Mouse (Mus musculus): ENCODE results near the gene Bloc1s3. TPM values are rescaled to one million over a fixed set of nuclear protein-coding genes. Genes with fewer than 3 reads are reported as not detected.
A peak's percentile ranks its signal among the peaks of the same experiment; 100 is the strongest.

Gene Bloc1s3
- polyA plus RNA-seq, 1 experiment from 2014 or later, result 3.5 TPM

DNA sequence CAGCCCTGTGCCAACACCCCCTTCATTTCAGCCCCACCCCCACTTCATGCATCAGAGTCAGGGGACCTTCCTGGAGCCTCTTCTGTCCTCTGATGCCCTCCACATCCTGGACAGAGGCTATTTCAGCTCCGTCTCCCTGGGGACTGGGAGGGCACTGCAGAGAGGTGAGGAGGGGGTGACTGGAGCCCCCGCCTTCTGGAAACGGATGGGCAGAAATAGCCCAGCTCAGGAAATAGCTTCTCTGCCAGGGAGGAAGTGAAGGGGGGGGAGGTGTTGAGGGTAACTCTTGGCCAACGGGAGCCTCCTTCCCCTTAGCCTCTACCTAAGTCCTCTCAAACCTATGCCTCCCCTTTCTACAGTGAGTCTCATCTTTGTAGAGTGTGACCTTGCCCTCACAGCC lies 35.8 kb downstream of the Bloc1s3 start:
- H3K4me3 ChIP-seq (ENCODE audit: low read length), result no peak overlapping the region
- peaks cover 3% of the 10 kb centered on the region; the same call in 1 of the 2 replicates for H3K9me3 ChIP-seq (ENCODE audit: control insufficient read depth, low read length)
- peaks cover 47% of the 10 kb centered on the region for H3K27me3 ChIP-seq (replicated peaks; ENCODE audit: control insufficient read depth, insufficient read depth, low read length)
- no peak overlapping the region for H3K9ac ChIP-seq (ENCODE audit: low read depth, low read length)
- WGBS, result 65% methylated on average over 4 of the region's 4 CpGs
- no peak overlapping the region for H3K27ac ChIP-seq (ENCODE audit: low read depth, low read length)
- peaks cover 8% of the 10 kb centered on the region for H3K4me1 ChIP-seq (ENCODE audit: control insufficient read depth, insufficient read depth, low read depth, low read length)
- H3K36me3 ChIP-seq (ENCODE audit: control insufficient read depth, insufficient read depth, low read length), result no peaks in the 10 kb centered on the region
- H3K4me2 ChIP-seq (ENCODE audit: low read length), result no peak overlapping the region
- ATAC-seq, result no peak

DNA sequence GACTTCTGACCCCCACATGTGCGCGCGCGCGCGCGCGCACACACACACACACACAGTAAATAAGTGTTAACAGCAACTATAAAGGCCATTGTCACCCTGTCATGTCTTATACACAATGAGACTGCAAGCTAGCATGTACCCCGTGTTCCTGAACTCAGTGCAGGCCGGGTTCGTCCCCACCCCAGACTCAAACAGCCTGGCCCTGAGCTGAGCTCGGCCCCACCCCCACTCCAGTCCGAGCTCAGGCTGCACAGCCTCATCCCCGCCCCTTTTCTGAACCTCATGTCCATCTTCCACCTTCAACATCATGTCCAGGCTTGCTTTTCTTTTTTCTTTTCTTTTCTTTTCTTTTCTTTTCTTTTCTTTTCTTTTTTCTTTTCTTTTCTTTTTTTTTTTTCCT lies 37.9 kb downstream of the Bloc1s3 start:
- Histone ChIP-seq H3K36me3 (ENCODE audit: control insufficient read depth, insufficient read depth, low read length) (no peaks in the 10 kb centered on the region), H3K4me3 (ENCODE audit: low read length) (no peak overlapping the region)
- no peak for ATAC-seq

DNA sequence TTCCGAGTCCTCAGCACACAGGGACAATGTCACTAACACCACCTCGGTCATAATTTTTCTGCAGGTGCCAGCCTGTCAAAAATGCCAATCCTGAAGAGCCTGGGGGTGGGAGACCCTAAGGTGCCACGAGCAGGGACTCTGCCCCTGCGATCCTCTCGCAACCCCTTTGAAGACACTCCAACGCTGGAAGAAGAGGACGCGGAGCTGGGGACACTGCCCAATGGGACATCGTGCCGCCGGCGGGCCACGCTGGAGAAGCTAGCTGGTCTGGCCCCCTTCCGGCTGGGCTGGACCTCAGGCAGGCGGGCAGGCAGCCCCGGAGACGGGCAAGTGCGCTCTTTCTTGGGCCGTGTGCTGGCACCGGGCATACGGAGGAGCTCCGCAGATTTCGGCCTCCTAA lies 38.8 kb downstream of the Bloc1s3 start:
- Histone ChIP-seq H3K27ac (ENCODE audit: low read depth, low read length) (no peak overlapping the region), H3K36me3 (ENCODE audit: control insufficient read depth, insufficient read depth, low read length) (no peaks in the 10 kb centered on the region), H3K27me3 (replicated peaks; ENCODE audit: control insufficient read depth, insufficient read depth, low read length) (peaks cover 43% of the 10 kb centered on the region), H3K4me3 (ENCODE audit: low read length) (no peak overlapping the region; the same call in 1 of the 2 replicates), H3K4me2 (ENCODE audit: low read length) (no peak overlapping the region), H3K9ac (ENCODE audit: low read depth, low read length) (no peak overlapping the region), H3K9me3 (ENCODE audit: control insufficient read depth, low read length) (peaks cover 3% of the 10 kb centered on the region; the same call in 1 of the 2 replicates), H3K4me1 (ENCODE audit: control insufficient read depth, insufficient read depth, low read depth, low read length) (peaks cover 8% of the 10 kb centered on the region)
- WGBS, result 15% methylated on average over 22 of the region's 23 CpGs
- ATAC-seq, result no peak

More for the DNA sequence above, 37.9 kb downstream of the Bloc1s3 start:
- no peak overlapping the region for H3K4me2 ChIP-seq (ENCODE audit: low read length)
- peaks cover 8% of the 10 kb centered on the region for H3K4me1 ChIP-seq (ENCODE audit: control insufficient read depth, insufficient read depth, low read depth, low read length)
- H3K27ac ChIP-seq (ENCODE audit: low read depth, low read length), result no peak overlapping the region
- 17% methylated on average over 14 of the region's 14 CpGs for WGBS
- peaks cover 40% of the 10 kb centered on the region for H3K27me3 ChIP-seq (replicated peaks; ENCODE audit: control insufficient read depth, insufficient read depth, low read length)
- H3K9me3 ChIP-seq (ENCODE audit: control insufficient read depth, low read length), result peaks cover 3% of the 10 kb centered on the region; the same call in 1 of the 2 replicates
- no peak overlapping the region for H3K9ac ChIP-seq (ENCODE audit: low read depth, low read length)

DNA sequence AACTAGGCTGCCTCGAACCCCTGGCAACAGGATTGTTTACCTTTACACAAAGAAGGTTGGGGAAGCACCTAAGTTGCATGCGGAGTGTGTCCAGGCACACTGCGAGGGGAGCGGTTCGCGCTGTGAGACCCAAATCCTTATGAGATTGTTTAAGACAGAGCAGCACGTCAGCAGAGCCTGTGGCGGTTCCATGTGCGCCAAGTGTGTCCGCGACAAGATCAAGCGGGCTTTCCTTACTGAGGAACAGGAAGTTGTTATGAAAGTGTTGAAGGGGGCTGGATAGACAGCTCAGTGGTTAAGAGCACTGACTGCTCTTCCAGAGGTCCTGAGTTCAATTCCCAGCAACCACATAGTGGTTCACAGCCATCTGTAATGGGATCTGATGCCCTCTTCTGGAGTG lies 39.9 kb downstream of the Bloc1s3 start:
- no peaks in the 10 kb centered on the region for H3K36me3 ChIP-seq (ENCODE audit: control insufficient read depth, insufficient read depth, low read length)
- peaks cover 45% of the 10 kb centered on the region for H3K27me3 ChIP-seq (replicated peaks; ENCODE audit: control insufficient read depth, insufficient read depth, low read length)
- ATAC-seq, result no peak
- H3K9me3 ChIP-seq (ENCODE audit: control insufficient read depth, low read length), result peaks cover 3% of the 10 kb centered on the region; the same call in 1 of the 2 replicates
- no peak overlapping the region for H3K27ac ChIP-seq (ENCODE audit: low read depth, low read length)
- 67% methylated on average over 12 of the region's 12 CpGs for WGBS
- H3K4me2 ChIP-seq (ENCODE audit: low read length), result no peak overlapping the region
- no peak overlapping the region for H3K9ac ChIP-seq (ENCODE audit: low read depth, low read length)
- H3K4me3 ChIP-seq (ENCODE audit: low read length), result no peak overlapping the region
- H3K4me1 ChIP-seq (ENCODE audit: control insufficient read depth, insufficient read depth, low read depth, low read length), result peaks cover 5% of the 10 kb centered on the region; the same call in 1 of the 2 replicates

DNA sequence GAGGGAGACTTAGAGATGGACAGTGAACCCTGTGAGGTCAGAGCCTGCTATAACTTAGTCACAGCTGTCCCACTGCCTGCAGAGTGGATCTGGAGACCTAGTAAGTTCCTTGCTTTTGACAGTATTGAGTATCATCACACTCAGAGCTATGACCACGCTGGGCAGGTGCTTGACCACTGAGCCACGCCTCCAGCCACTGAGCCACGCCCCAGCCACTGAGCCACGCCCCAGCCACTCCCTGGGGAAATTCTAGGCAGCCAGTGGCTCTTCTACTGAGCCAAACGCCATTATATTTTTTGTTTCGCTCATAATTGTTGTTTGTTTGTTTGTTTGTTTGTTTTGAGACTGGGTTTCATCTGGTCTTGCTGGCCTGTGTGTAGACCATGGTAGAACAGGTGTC lies 40.5 kb downstream of the Bloc1s3 start:
- Histone ChIP-seq H3K27ac (ENCODE audit: low read depth, low read length) (no peak overlapping the region), H3K4me2 (ENCODE audit: low read length) (no peak overlapping the region), H3K36me3 (ENCODE audit: control insufficient read depth, insufficient read depth, low read length) (no peaks in the 10 kb centered on the region), H3K9ac (ENCODE audit: low read depth, low read length) (no peak overlapping the region), H3K4me3 (ENCODE audit: low read length) (no peak overlapping the region), H3K9me3 (ENCODE audit: control insufficient read depth, low read length) (peaks cover 3% of the 10 kb centered on the region; the same call in 1 of the 2 replicates), H3K4me1 (ENCODE audit: control insufficient read depth, insufficient read depth, low read depth, low read length) (peaks cover 5% of the 10 kb centered on the region; the same call in 1 of the 2 replicates), H3K27me3 (replicated peaks; ENCODE audit: control insufficient read depth, insufficient read depth, low read length) (peaks cover 42% of the 10 kb centered on the region)
- 43% methylated on average over 6 of the region's 6 CpGs for WGBS
- no peak for ATAC-seq

DNA sequence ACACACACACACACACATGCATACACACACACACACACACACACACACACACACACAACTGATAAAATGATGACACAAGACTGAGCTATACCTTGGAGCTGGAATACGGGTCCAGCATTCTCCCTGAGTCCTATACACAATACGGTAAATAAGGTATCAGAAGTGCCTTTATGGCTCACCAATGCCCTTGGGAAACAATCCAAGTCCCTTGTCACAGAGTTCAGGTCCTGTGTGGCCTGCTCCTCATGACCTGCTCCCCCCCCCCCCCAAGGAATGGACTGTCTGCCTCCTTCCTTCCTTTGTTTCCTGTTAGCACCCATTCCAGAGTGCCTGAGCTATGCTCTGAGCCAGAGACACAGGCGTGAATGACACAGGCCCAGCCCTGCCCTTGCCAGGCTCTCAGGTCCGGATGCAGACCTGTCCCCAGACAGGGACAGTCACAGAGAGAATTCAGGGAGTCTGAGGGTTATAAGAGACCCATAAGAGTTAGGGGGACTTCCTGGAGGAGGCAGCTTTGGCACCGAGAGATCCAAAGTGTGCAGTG lies 41.5 kb downstream of the Bloc1s3 start:
- 67% methylated on average over 5 of the region's 5 CpGs for WGBS
- no peaks in the 10 kb centered on the region for H3K9me3 ChIP-seq (ENCODE audit: control insufficient read depth, low read length)
- no peak for ATAC-seq
- H3K27ac ChIP-seq (ENCODE audit: low read depth, low read length), result no peak overlapping the region
- H3K27me3 ChIP-seq (replicated peaks; ENCODE audit: control insufficient read depth, insufficient read depth, low read length), result peaks cover 32% of the 10 kb centered on the region
- H3K4me3 ChIP-seq (ENCODE audit: low read length), result no peak overlapping the region
- no peaks in the 10 kb centered on the region for H3K36me3 ChIP-seq (ENCODE audit: control insufficient read depth, insufficient read depth, low read length)
- H3K4me2 ChIP-seq (ENCODE audit: low read length), result no peak overlapping the region
- no peak overlapping the region for H3K9ac ChIP-seq (ENCODE audit: low read depth, low read length)
- peaks cover 5% of the 10 kb centered on the region; the same call in 1 of the 2 replicates for H3K4me1 ChIP-seq (ENCODE audit: control insufficient read depth, insufficient read depth, low read depth, low read length)

DNA sequence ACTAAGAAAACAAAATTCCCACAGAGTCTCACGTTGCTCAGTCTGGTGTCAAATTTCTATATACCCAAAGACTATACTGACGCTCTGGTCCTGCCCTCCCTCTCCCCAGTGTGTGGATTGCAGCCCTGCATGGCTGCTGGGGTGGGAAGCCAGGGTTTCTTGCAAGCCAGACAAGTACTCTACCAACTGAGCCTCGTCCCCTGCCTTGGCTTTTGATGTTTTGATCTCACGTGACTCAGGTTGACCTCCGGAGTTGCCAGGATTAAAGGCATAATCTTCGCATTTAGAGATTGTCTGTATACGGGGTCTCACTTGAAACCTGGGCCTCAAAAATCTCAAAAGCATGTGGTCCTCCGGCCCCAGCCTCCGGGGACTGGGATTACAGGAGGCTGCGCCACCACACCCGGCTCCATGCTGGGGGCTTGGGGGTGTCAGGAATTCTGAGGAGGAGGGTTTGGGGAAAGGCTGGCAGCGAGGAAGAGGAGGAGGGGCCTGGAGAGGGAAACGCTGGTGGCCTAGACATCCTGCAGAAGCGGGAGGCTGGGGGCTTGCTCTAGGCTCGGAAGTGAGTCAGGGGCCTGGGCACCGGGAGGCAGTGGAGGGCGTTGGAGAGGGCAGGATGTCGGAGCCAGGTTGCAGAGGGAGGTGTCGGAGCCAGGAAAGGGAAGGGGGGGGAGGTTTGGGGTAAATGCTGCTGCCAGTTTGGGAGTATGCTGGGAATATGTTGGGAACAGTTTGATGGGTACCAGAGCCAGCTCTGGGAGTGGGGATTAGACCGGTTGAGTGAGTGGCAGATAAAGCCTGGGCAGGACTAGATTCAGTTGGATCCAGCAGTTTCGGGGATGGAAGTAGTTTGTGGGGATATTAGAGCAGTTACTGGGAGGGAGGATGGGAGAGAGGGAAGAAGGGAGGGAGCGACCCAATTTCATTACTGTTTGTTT lies 43.5 kb downstream of the Bloc1s3 start:
- peaks cover 5% of the 10 kb centered on the region for H3K4me1 ChIP-seq (ENCODE audit: control insufficient read depth, insufficient read depth, low read depth, low read length)
- no peaks in the 10 kb centered on the region for H3K9me3 ChIP-seq (ENCODE audit: control insufficient read depth, low read length)
- ATAC-seq, result no peak
- 13% methylated on average over 22 of the region's 22 CpGs for WGBS
- peak overlapping the region; percentile 39; the same call in 1 of the 2 replicates for H3K9ac ChIP-seq (ENCODE audit: low read depth, low read length)
- no peak overlapping the region for H3K4me2 ChIP-seq (ENCODE audit: low read length)
- H3K27ac ChIP-seq (ENCODE audit: low read depth, low read length), result no peak overlapping the region
- H3K27me3 ChIP-seq (replicated peaks; ENCODE audit: control insufficient read depth, insufficient read depth, low read length), result peaks cover 17% of the 10 kb centered on the region
- no peaks in the 10 kb centered on the region for H3K36me3 ChIP-seq (ENCODE audit: control insufficient read depth, insufficient read depth, low read length)
- no peak overlapping the region for H3K4me3 ChIP-seq (ENCODE audit: low read length)

DNA sequence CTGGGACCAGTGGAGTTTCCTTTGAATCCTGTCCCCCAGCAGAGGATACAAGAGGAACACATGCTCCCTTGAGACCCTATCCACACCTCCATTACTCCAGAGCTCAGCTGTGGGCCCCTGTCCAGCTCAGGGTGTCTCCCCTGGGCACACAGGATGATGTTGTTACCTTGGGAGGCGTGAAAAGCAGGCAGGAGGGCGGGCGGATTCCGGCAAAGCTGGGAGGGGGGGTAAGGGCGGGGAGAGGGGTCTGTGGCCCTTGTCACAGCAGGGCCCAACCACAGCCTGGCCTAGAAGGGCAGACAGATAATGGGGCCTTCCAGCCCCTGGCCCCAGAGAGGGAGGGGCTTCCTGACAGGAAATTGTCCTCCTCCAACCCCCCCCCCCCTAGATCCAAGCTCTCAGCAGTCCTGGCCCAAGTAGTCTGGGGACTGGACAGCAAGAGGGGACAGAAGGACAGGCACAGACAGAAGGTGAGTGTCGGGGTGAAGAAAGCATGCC lies 45.2 kb downstream of the Bloc1s3 start, which contains the start of gene Exoc3l2:
Gene Exoc3l2, plus strand, starts transcription at position 448 of the 498 bp plus-strand sequence.
- no peaks in the 10 kb centered on the region for H3K36me3 ChIP-seq (ENCODE audit: control insufficient read depth, insufficient read depth, low read length)
- peaks cover 5% of the 10 kb centered on the region for H3K4me1 ChIP-seq (ENCODE audit: control insufficient read depth, insufficient read depth, low read depth, low read length)
- H3K4me2 ChIP-seq (ENCODE audit: low read length), result no peak within 1 kb of the TSS
- no peak within 1 kb of the TSS for H3K27ac ChIP-seq (ENCODE audit: low read depth, low read length)
- no peak for ATAC-seq
- WGBS, result 22% methylated on average over 6 of the region's 6 CpGs
- no peak within 1 kb of the TSS for H3K9ac ChIP-seq (ENCODE audit: low read depth, low read length)
- no peaks in the 10 kb centered on the region for H3K9me3 ChIP-seq (ENCODE audit: control insufficient read depth, low read length)
- H3K27me3 ChIP-seq (replicated peaks; ENCODE audit: control insufficient read depth, insufficient read depth, low read length), result 0 out of 2 replicates have a peak, but pooled peaks cover 10% of the 10 kb centered on the region
- H3K4me3 ChIP-seq (ENCODE audit: low read length), result no peak within 1 kb of the TSS

DNA sequence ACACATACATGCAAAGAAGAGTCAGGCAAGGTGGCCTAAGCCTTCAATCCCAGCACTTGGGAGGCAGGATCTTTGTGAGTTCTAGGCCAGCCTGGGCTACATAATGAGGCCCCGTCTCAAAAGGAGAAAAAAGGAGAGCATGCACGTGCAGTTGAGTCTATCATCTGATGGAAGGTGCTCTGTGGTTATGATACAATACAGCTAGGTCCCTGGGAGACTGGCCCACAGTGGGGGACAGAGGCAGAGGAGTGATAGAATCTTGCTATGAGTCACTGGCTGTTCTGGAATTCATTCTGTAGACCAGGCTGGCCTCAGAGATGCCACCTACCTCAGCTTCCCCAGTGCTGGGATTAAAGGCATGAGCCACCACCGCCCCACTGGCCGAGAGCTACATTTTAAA lies 45.7 kb downstream of the Bloc1s3 start:
- Histone ChIP-seq H3K4me2 (ENCODE audit: low read length) (no peak overlapping the region), H3K4me3 (ENCODE audit: low read length) (no peak overlapping the region), H3K9me3 (ENCODE audit: control insufficient read depth, low read length) (no peaks in the 10 kb centered on the region), H3K27me3 (replicated peaks; ENCODE audit: control insufficient read depth, insufficient read depth, low read length) (0 out of 2 replicates have a peak, but pooled peaks cover 10% of the 10 kb centered on the region), H3K4me1 (ENCODE audit: control insufficient read depth, insufficient read depth, low read depth, low read length) (peaks cover 7% of the 10 kb centered on the region), H3K9ac (ENCODE audit: low read depth, low read length) (no peak overlapping the region), H3K36me3 (ENCODE audit: control insufficient read depth, insufficient read depth, low read length) (no peaks in the 10 kb centered on the region), H3K27ac (ENCODE audit: low read depth, low read length) (no peak overlapping the region)
- ATAC-seq, result no peak
- WGBS, result 69% methylated on average over 4 of the region's 4 CpGs
